Mouse (Mus musculus) midbrain, embryonic 13.5 days (tissue): ENCODE measurements around the gene Olfr1039. TPM values are rescaled to one million over a fixed set of nuclear protein-coding genes. Genes with fewer than 3 reads are reported as not detected.
"Not testable (repeated sequence)": the region's sequence is repeated elsewhere in the genome, so short reads cannot be mapped to it uniquely, and the experiment has no call there.

Experiments used
- ATAC-seq: fragments of 200-750 bp; cut with Nextera tagmentation; 2 replicates; pipeline ENCODE4 v1.8.0; 2017; ENCODE audit warnings: mild to moderate bottlenecking, moderate TSS enrichment, moderate library complexity
- H3K27ac ChIP-seq: fragments of 300-500 bp; sonication (generic); 2 replicates; pipeline ENCODE4 v1.5.1; 2015; ENCODE audit warnings: inconsistent platforms, mild to moderate bottlenecking, moderate library complexity
- H3K27me3 ChIP-seq: fragments of 300-500 bp; sonication (generic); 2 replicates; pipeline ENCODE4 v1.6.1; 2015; ENCODE audit warnings: mild to moderate bottlenecking, inconsistent platforms
- H3K36me3 ChIP-seq: fragments of 300-500 bp; sonication (generic); 2 replicates; pipeline ENCODE4 v1.6.1; 2015; ENCODE audit warnings: mild to moderate bottlenecking, inconsistent platforms
- H3K4me1 ChIP-seq: fragments of 300-500 bp; sonication (generic); replicated peaks from 2 replicates; pipeline ENCODE4 v1.6.1; 2015; ENCODE audit warnings: inconsistent platforms
- H3K4me2 ChIP-seq: fragments of 300-500 bp; sonication (generic); replicated peaks from 2 replicates; pipeline ENCODE4 v1.6.1; 2015; ENCODE audit warnings: moderate library complexity, mild to moderate bottlenecking, inconsistent platforms
- H3K4me3 ChIP-seq: fragments of 300-500 bp; sonication (generic); replicated peaks from 2 replicates; pipeline ENCODE4 v1.5.1; 2015; ENCODE audit warnings: mild to moderate bottlenecking, inconsistent platforms
- H3K9ac ChIP-seq: fragments of 300-500 bp; sonication (generic); replicated peaks from 2 replicates; pipeline ENCODE4 v1.6.1; 2015; ENCODE audit warnings: mild to moderate bottlenecking, inconsistent platforms
- H3K9me3 ChIP-seq: fragments of 300-500 bp; sonication (generic); 2 replicates; pipeline ENCODE4 v1.6.1; 2016; ENCODE audit warnings: mild to moderate bottlenecking, inconsistent platforms
- WGBS: fragments of 180-500 bp; shearing (Covaris S2); methylation state at CpG from one replicate; pipeline ENCODE4 v1.1.7; 2015; 5-methylcytosine and 5-hydroxymethylcytosine counted together
- polyA plus RNA-seq: library from polyadenylated mRNA; unstranded; fragments of >200 nt; fragmentation: Nextera tagmentation; extraction: Ambion mirVana; gene quantifications from 2 replicates; pipeline ENCODE4 v1.2.1, GENCODE M21; 2015

Gene Olfr1039
- polyA plus RNA-seq: not detected in 2 replicates

GRCm38 (mm10) chr2:86135828-86136227 lies at the start of gene Olfr1039:
Gene Olfr1039 (minus strand): TSS chr2:86135928.
- no peak for ATAC-seq
- H3K9me3 ChIP-seq: no peaks in the 10 kb centered on the region
- no peak within 1 kb of the TSS for H3K27ac ChIP-seq
- H3K27me3 ChIP-seq: no peaks in the 10 kb centered on the region
- WGBS: 95% methylated on average over 1 of the region's 1 CpGs
- H3K36me3 ChIP-seq: no peaks in the 10 kb centered on the region
- no peak within 1 kb of the TSS for H3K9ac ChIP-seq
- no peaks in the 10 kb centered on the region for H3K4me1 ChIP-seq
- no peak within 1 kb of the TSS for H3K4me2 ChIP-seq
- no peak within 1 kb of the TSS for H3K4me3 ChIP-seq

GRCm38 (mm10) chr2:86179950-86180349 lies 44.2 kb upstream of the Olfr1039 start:
- Histone ChIP-seq H3K27me3 (no peaks in the 10 kb centered on the region), H3K4me3 (no peak overlapping the region), H3K27ac (no peak overlapping the region), H3K4me2 (no peak overlapping the region), H3K36me3 (no peaks in the 10 kb centered on the region), H3K4me1 (no peaks in the 10 kb centered on the region), H3K9me3 (no peaks in the 10 kb centered on the region), H3K9ac (no peak overlapping the region)
- ATAC-seq: no peak
- 82% methylated on average over 3 of the region's 3 CpGs for WGBS

GRCm38 (mm10) chr2:86177720-86178119 lies 42.0 kb upstream of the Olfr1039 start, which contains the start of gene Olfr1044:
Gene Olfr1044 (minus strand): TSS chr2:86177820.
- no peaks in the 10 kb centered on the region for H3K36me3 ChIP-seq
- no peak within 1 kb of the TSS for H3K27ac ChIP-seq
- H3K9ac ChIP-seq: no peak within 1 kb of the TSS
- H3K4me3 ChIP-seq: no peak within 1 kb of the TSS
- H3K9me3 ChIP-seq: no peaks in the 10 kb centered on the region
- no peak for ATAC-seq
- H3K4me1 ChIP-seq: no peaks in the 10 kb centered on the region
- no peak within 1 kb of the TSS for H3K4me2 ChIP-seq
- no peaks in the 10 kb centered on the region for H3K27me3 ChIP-seq

- not testable (repeated sequence) for H3K4me2 ChIP-seq, ATAC-seq, H3K4me1 ChIP-seq, H3K9me3 ChIP-seq, H3K36me3 ChIP-seq, H3K27me3 ChIP-seq, H3K9ac ChIP-seq, H3K27ac ChIP-seq, H3K4me3 ChIP-seq
- 84% methylated on average over 7 of the region's 7 CpGs for WGBS
Observed at GRCm38 (mm10) chr2:86175422-86175821, 39.7 kb upstream of the Olfr1039 start.

- Histone ChIP-seq H3K4me3 (no peak within 1 kb of the TSS), H3K36me3 (no peaks in the 10 kb centered on the region), H3K4me1 (no peaks in the 10 kb centered on the region), H3K9me3 (no peaks in the 10 kb centered on the region), H3K27ac (no peak within 1 kb of the TSS), H3K27me3 (no peaks in the 10 kb centered on the region), H3K9ac (no peak within 1 kb of the TSS), H3K4me2 (no peak within 1 kb of the TSS)
- no peak for ATAC-seq
- 92% methylated on average over 2 of the region's 2 CpGs for WGBS
Observed at GRCm38 (mm10) chr2:86167422-86167821, 31.7 kb upstream of the Olfr1039 start, which contains the start of gene Olfr1043. Gene Olfr1043 (minus strand): TSS chr2:86167522.

- no peaks in the 10 kb centered on the region for H3K36me3 ChIP-seq
- H3K27me3 ChIP-seq: no peaks in the 10 kb centered on the region
- no peaks in the 10 kb centered on the region for H3K4me1 ChIP-seq
- no peak within 1 kb of the TSS for H3K9ac ChIP-seq
- ATAC-seq: no peak
- no peak within 1 kb of the TSS for H3K4me2 ChIP-seq
- no peak within 1 kb of the TSS for H3K27ac ChIP-seq
- H3K9me3 ChIP-seq: no peaks in the 10 kb centered on the region
- H3K4me3 ChIP-seq: no peak within 1 kb of the TSS
- 89% methylated on average over 2 of the region's 2 CpGs for WGBS
Observed at GRCm38 (mm10) chr2:86161738-86162137, 26.0 kb upstream of the Olfr1039 start, which contains the start of gene Olfr1042. Gene Olfr1042 (minus strand): TSS chr2:86161838.

GRCm38 (mm10) chr2:86146632-86147031 lies 10.9 kb upstream of the Olfr1039 start, which contains the start of gene Olfr1040:
Gene Olfr1040 (minus strand): TSS chr2:86146732.
- H3K4me1 ChIP-seq: no peaks in the 10 kb centered on the region
- no peaks in the 10 kb centered on the region for H3K36me3 ChIP-seq
- H3K9ac ChIP-seq: no peak within 1 kb of the TSS
- no peaks in the 10 kb centered on the region for H3K27me3 ChIP-seq
- no peak for ATAC-seq
- 89% methylated on average over 1 of the region's 1 CpGs for WGBS
- H3K4me2 ChIP-seq: no peak within 1 kb of the TSS
- no peak within 1 kb of the TSS for H3K27ac ChIP-seq
- no peaks in the 10 kb centered on the region for H3K9me3 ChIP-seq
- H3K4me3 ChIP-seq: no peak within 1 kb of the TSS

GRCm38 (mm10) chr2:86087285-86087684 lies 48.4 kb downstream of the Olfr1039 start, which contains the start of gene Olfr1037:
Gene Olfr1037 (minus strand): TSS chr2:86087385.
- H3K27ac ChIP-seq: no peak within 1 kb of the TSS
- no peaks in the 10 kb centered on the region for H3K36me3 ChIP-seq
- no peaks in the 10 kb centered on the region for H3K27me3 ChIP-seq
- 89% methylated on average over 2 of the region's 2 CpGs for WGBS
- no peak within 1 kb of the TSS for H3K4me2 ChIP-seq
- no peak within 1 kb of the TSS for H3K4me3 ChIP-seq
- H3K9me3 ChIP-seq: no peaks in the 10 kb centered on the region
- no peak within 1 kb of the TSS for H3K9ac ChIP-seq
- H3K4me1 ChIP-seq: no peaks in the 10 kb centered on the region
- no peak for ATAC-seq

- H3K27me3 ChIP-seq, H3K9ac ChIP-seq, H3K4me2 ChIP-seq, ATAC-seq, H3K4me1 ChIP-seq, H3K27ac ChIP-seq, H3K4me3 ChIP-seq, H3K36me3 ChIP-seq, H3K9me3 ChIP-seq: not testable (repeated sequence)
- 88% methylated on average over 1 of the region's 1 CpGs for WGBS
Observed at GRCm38 (mm10) chr2:86080478-86080877, 55.2 kb downstream of the Olfr1039 start.

Other genes starting within 250 kb of the Olfr1039 start
- not detected in 2 replicates for gene Olfr1024, start 230.9 kb downstream of the Olfr1039 start, polyA plus RNA-seq
- not detected in 2 replicates for gene Olfr1025-ps1, start 220.7 kb downstream of the Olfr1039 start, polyA plus RNA-seq
- not detected in 2 replicates for gene Olfr1026, start 214.4 kb downstream of the Olfr1039 start, polyA plus RNA-seq
- not detected in 2 replicates for gene Olfr1028, start 185.5 kb downstream of the Olfr1039 start, polyA plus RNA-seq
- gene Olfr1029, start 162.0 kb downstream of the Olfr1039 start, polyA plus RNA-seq: not detected in 2 replicates
- not detected in 2 replicates for gene Olfr1030, start 156.7 kb downstream of the Olfr1039 start, polyA plus RNA-seq
- gene Olfr1031, start 145.6 kb downstream of the Olfr1039 start, polyA plus RNA-seq: not detected in 2 replicates
- not detected in 2 replicates for gene Olfr1032, start 130.4 kb downstream of the Olfr1039 start, polyA plus RNA-seq
- not detected in 2 replicates for gene Olfr1033, start 115.3 kb downstream of the Olfr1039 start, polyA plus RNA-seq
- not detected in 2 replicates for gene Olfr1034, start 90.1 kb downstream of the Olfr1039 start, polyA plus RNA-seq
- not detected in 2 replicates for gene Olfr1036, start 61.9 kb downstream of the Olfr1039 start, polyA plus RNA-seq
- not detected in 2 replicates for gene Olfr1037, start 48.5 kb downstream of the Olfr1039 start, polyA plus RNA-seq
- not detected in 2 replicates for gene Olfr1040, start 10.8 kb upstream of the Olfr1039 start, polyA plus RNA-seq
- gene Olfr1042, start 25.9 kb upstream of the Olfr1039 start, polyA plus RNA-seq: not detected in 2 replicates
- gene Olfr1043, start 31.6 kb upstream of the Olfr1039 start, polyA plus RNA-seq: not detected in 2 replicates
- gene Olfr1044, start 41.9 kb upstream of the Olfr1039 start, polyA plus RNA-seq: not detected in 2 replicates
- gene Olfr52, start 49.8 kb upstream of the Olfr1039 start, polyA plus RNA-seq: not detected in 2 replicates
- not detected in 2 replicates for gene Olfr1045, start 67.1 kb upstream of the Olfr1039 start, polyA plus RNA-seq
- gene Olfr1046, start 83.4 kb upstream of the Olfr1039 start, polyA plus RNA-seq: not detected in 2 replicates
- not detected in 2 replicates for gene Olfr1047, start 95.5 kb upstream of the Olfr1039 start, polyA plus RNA-seq
- gene Olfr1048, start 104.4 kb upstream of the Olfr1039 start, polyA plus RNA-seq: not detected in 2 replicates
- not detected in 2 replicates for gene Olfr1049, start 122.4 kb upstream of the Olfr1039 start, polyA plus RNA-seq
- not detected in 2 replicates for gene Olfr1051, start 143.2 kb upstream of the Olfr1039 start, polyA plus RNA-seq
- not detected in 2 replicates for gene Olfr1052, start 156.5 kb upstream of the Olfr1039 start, polyA plus RNA-seq
- not detected in 2 replicates for gene Olfr1053, start 179.4 kb upstream of the Olfr1039 start, polyA plus RNA-seq
- gene Olfr1054, start 199.5 kb upstream of the Olfr1039 start, polyA plus RNA-seq: not detected in 2 replicates
- gene Olfr1055, start 214.4 kb upstream of the Olfr1039 start, polyA plus RNA-seq: not detected in 2 replicates
- gene Olfr1056, start 226.5 kb upstream of the Olfr1039 start, polyA plus RNA-seq: not detected in 2 replicates
- not detected in 2 replicates for gene Olfr1057, start 242.5 kb upstream of the Olfr1039 start, polyA plus RNA-seq